In the genomic region with DNA sequence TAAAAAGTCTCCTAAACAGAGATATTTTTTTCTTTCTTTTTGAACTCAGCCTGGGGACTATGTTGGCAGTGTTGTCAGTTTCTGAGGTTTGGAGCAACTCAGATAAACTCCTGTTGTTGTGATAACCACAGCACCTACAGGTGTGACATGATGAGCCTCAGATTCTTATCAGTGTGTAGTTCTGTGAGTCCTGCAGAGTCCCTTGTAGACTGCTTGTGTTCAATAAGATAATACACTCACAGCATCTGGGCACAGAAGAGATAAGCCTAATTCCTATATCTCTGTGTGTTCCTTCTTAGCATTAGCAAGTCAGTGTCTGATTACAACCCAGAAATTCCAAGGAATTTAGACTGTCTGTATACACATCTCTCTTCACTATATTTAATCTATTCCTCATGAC, we compare ENCODE assay signal across 13 mouse cellular contexts.
"Had no signal": no experiment of that assay in that cellular context is flagged by ENCODE, and none has a peak within 500 bp of the region (broad histone marks: within the 10 kb centered on the region; RNA-seq: fewer than 3 reads in every experiment).

No protein-coding gene starts in this region.

- H3K36me3 ChIP-seq: limb, embryonic 15.5 days; midbrain, embryonic 10.5 days; midbrain, embryonic 15.5 days; neural tube, embryonic 13.5 days had no signal

- DNase-seq: kidney, adult 8-10 months; kidney, postnatal 25 days; right cerebral cortex, postnatal 25 days; thymus, postnatal 14 days had no signal

- H3K4me3 ChIP-seq: left cerebral cortex, adult 2 months; limb, embryonic 15.5 days; midbrain, embryonic 10.5 days; midbrain, embryonic 15.5 days; neural tube, embryonic 13.5 days had no signal

- ATAC-seq: hindbrain, embryonic 16.5 days; inflammation-experienced regulatory T-cells, adult 6 months; intestine, postnatal 0 days; midbrain, embryonic 15.5 days had no signal

- H3K9me3 ChIP-seq: limb, embryonic 15.5 days; midbrain, embryonic 10.5 days; midbrain, embryonic 15.5 days; neural tube, embryonic 13.5 days had no signal

- H3K27me3 ChIP-seq: limb, embryonic 15.5 days; midbrain, embryonic 15.5 days; neural tube, embryonic 13.5 days had no signal

- H3K9ac ChIP-seq: limb, embryonic 15.5 days; midbrain, embryonic 15.5 days; neural tube, embryonic 13.5 days had no signal

- H3K27ac ChIP-seq: left cerebral cortex, adult 2 months; limb, embryonic 15.5 days; midbrain, embryonic 10.5 days; midbrain, embryonic 15.5 days; neural tube, embryonic 13.5 days; stomach, postnatal 0 days had no signal

- H3K4me2 ChIP-seq: limb, embryonic 15.5 days; midbrain, embryonic 15.5 days; neural tube, embryonic 13.5 days had no signal

- H3K4me1 ChIP-seq: limb, embryonic 15.5 days; midbrain, embryonic 10.5 days; midbrain, embryonic 15.5 days; neural tube, embryonic 13.5 days had no signal
